Mouse (Mus musculus) megakaryocyte, embryonic 14.5 days (primary cell): Measurements from ENCODE around the gene Golim4. TPM values are rescaled to one million over a fixed set of nuclear protein-coding genes. Genes with fewer than 3 reads are reported as not detected.
"Not testable (repeated sequence)": the region's sequence is repeated elsewhere in the genome, so short reads cannot be mapped to it uniquely, and the experiment has no call there.

ENCODE experiments used
- H3K27me3 ChIP-seq: replicated peaks from 2 replicates; pipeline ENCODE3; 2012; ENCODE audit warnings: inconsistent platforms
- H3K36me3 ChIP-seq: replicated peaks from 2 replicates; pipeline ENCODE3; 2012; ENCODE audit warnings: low read length, inconsistent platforms, mixed read lengths
- H3K4me1 ChIP-seq: 2 replicates; pipeline ENCODE4 v1.6.1; 2012; ENCODE audit warnings: inconsistent platforms
- H3K4me3 ChIP-seq: replicated peaks from 2 replicates; pipeline ENCODE3; 2012; ENCODE audit warnings: moderate library complexity, mild to moderate bottlenecking, inconsistent platforms
- H3K9me3 ChIP-seq: 2 replicates; pipeline ENCODE4 v1.6.1; 2012; ENCODE audit warnings: inconsistent platforms
- FLI1 ChIP-seq: IDR thresholded peaks from 2 replicates; pipeline ENCODE4 v1.6.1; 2012; ENCODE audit warnings: low read length, inconsistent platforms, mixed read lengths
- GATA1 ChIP-seq: IDR thresholded peaks from 3 replicates; pipeline ENCODE4 v1.6.1; 2012; ENCODE audit warnings: mixed read lengths, low read length, inconsistent platforms, borderline replicate concordance
- polyA plus RNA-seq: library from polyadenylated mRNA; stranded (reverse); fragments of >175 nt; gene quantifications from 2 replicates; pipeline ENCODE4 v1.2.3, GENCODE M21; 2012; ENCODE audit warnings: low replicate concordance; ENCODE audit not compliant: insufficient read depth

Golim4 gene
- polyA plus RNA-seq, result 4.3 and 11.3 TPM in 2 replicates

GRCm38 (mm10) chr3:75956551-75957302 is at the start of gene Golim4:
Golim4 (minus strand) TSS chr3:75956949.
- TF ChIP-seq GATA1 (no peak), FLI1 (no peak)
- Histone ChIP-seq H3K27me3 (no peaks in the 10 kb centered on the region), H3K4me3 (peak within 1 kb of the TSS; percentile 98), H3K4me1 (peaks cover 64% of the 10 kb centered on the region), H3K9me3 (no peaks in the 10 kb centered on the region), H3K36me3 (peaks cover 17% of the 10 kb centered on the region)

- H3K9me3 ChIP-seq, result peaks cover 6% of the 10 kb centered on the region
- peaks cover 8% of the 10 kb centered on the region; the same call in 1 of the 2 replicates for H3K4me1 ChIP-seq
- no peak overlapping the region for H3K4me3 ChIP-seq
- TF ChIP-seq FLI1 (no peak), GATA1 (no peak)
- H3K36me3 ChIP-seq, result no peaks in the 10 kb centered on the region
- no peaks in the 10 kb centered on the region for H3K27me3 ChIP-seq
Measured at GRCm38 (mm10) chr3:76005621-76006020, 48.9 kb upstream of the Golim4 start.

- Histone ChIP-seq H3K27me3 (no peaks in the 10 kb centered on the region), H3K4me3 (no peak overlapping the region), H3K9me3 (peaks cover 6% of the 10 kb centered on the region), H3K36me3 (no peaks in the 10 kb centered on the region), H3K4me1 (peaks cover 12% of the 10 kb centered on the region; the same call in 1 of the 2 replicates)
- TF ChIP-seq GATA1 (no peak), FLI1 (no peak)
Measured at GRCm38 (mm10) chr3:76001156-76001555, 44.4 kb upstream of the Golim4 start.

- no peak for TF ChIP-seq FLI1
- TF ChIP-seq GATA1, result no peak
- Histone ChIP-seq H3K4me1 (peaks cover 9% of the 10 kb centered on the region; the same call in 1 of the 2 replicates), H3K27me3 (no peaks in the 10 kb centered on the region), H3K9me3 (peaks cover 6% of the 10 kb centered on the region), H3K36me3 (no peaks in the 10 kb centered on the region), H3K4me3 (no peak overlapping the region)
Measured at GRCm38 (mm10) chr3:76000481-76000880, 43.7 kb upstream of the Golim4 start.

- not testable (repeated sequence) for H3K27me3 ChIP-seq, H3K9me3 ChIP-seq, H3K4me3 ChIP-seq, H3K4me1 ChIP-seq, H3K36me3 ChIP-seq
Measured at GRCm38 (mm10) chr3:75981031-75981750, 24.4 kb upstream of the Golim4 start.

- H3K4me1 ChIP-seq, result peaks cover 33% of the 10 kb centered on the region; the same call in 1 of the 2 replicates
- not testable (repeated sequence) for H3K36me3 ChIP-seq, H3K4me3 ChIP-seq, H3K27me3 ChIP-seq, H3K9me3 ChIP-seq
Measured at GRCm38 (mm10) chr3:75962784-75963772, 6.3 kb upstream of the Golim4 start.

- no peaks in the 10 kb centered on the region for H3K27me3 ChIP-seq
- peak overlapping the region; percentile 98 for H3K4me3 ChIP-seq
- no peak for TF ChIP-seq GATA1
- H3K36me3 ChIP-seq, result peaks cover 25% of the 10 kb centered on the region
- peaks cover 64% of the 10 kb centered on the region for H3K4me1 ChIP-seq
- no peaks in the 10 kb centered on the region for H3K9me3 ChIP-seq
Measured at GRCm38 (mm10) chr3:75955661-75956491, 873 bp downstream of the Golim4 start.

- Histone ChIP-seq H3K4me3 (peak overlapping the region; percentile 44), H3K27me3 (no peaks in the 10 kb centered on the region), H3K4me1 (peaks cover 79% of the 10 kb centered on the region), H3K9me3 (no peaks in the 10 kb centered on the region), H3K36me3 (peaks cover 29% of the 10 kb centered on the region)
- TF ChIP-seq GATA1 (no peak), FLI1 (no peak)
Measured at GRCm38 (mm10) chr3:75954185-75954584, 2.6 kb downstream of the Golim4 start.
